Mouse (Mus musculus) G1E (cell line): ENCODE measurements around the gene Samd8.

Source experiments
- CTCF ChIP-seq: IDR thresholded peaks from 2 replicates; pipeline ENCODE4 v1.5.1; 2012; ENCODE audit warnings: low read depth, low read length, inconsistent platforms, mixed read lengths
- GATA1 ChIP-seq: IDR thresholded peaks from 2 replicates; pipeline ENCODE4 v1.6.1; 2012; ENCODE audit warnings: borderline replicate concordance, low read length, inconsistent platforms, mixed read lengths

DNA sequence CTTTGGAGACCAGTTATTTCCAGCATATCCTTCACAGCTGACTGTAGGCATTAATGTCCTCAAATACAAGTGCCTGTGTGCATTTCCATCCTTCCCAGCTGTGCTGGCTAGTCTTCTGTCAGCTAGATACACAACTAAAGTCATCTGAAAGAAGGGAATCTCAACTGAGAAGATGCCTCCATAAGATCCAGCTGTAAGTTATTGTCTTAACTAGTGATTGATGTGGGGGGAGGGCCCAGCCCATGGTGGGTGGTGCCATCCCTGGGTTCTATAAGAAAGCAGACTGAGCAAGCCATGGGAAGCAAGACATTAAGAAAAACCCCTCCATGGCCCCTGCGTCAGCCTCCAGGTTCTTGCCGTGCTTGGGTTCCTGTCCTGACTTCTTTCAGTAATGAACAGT, 74.6 kb downstream of the Samd8 start, which contains the start of gene Vdac2:
- TF ChIP-seq CTCF (no peak), GATA1 (no peak)
